Mouse (Mus musculus) stomach, postnatal 0 days (tissue): ENCODE data around the gene Lrch1.

Experiments
- CTCF ChIP-seq: IDR thresholded peaks from 2 replicates; pipeline ENCODE4 v1.5.1; 2016; ENCODE audit warnings: antibody characterized with exemption, low read depth, mild to moderate bottlenecking, moderate library complexity
- EP300 ChIP-seq: optimal IDR thresholded peaks from 2 replicates; pipeline ENCODE3; 2016; ENCODE audit warnings: antibody characterized with exemption

DNA sequence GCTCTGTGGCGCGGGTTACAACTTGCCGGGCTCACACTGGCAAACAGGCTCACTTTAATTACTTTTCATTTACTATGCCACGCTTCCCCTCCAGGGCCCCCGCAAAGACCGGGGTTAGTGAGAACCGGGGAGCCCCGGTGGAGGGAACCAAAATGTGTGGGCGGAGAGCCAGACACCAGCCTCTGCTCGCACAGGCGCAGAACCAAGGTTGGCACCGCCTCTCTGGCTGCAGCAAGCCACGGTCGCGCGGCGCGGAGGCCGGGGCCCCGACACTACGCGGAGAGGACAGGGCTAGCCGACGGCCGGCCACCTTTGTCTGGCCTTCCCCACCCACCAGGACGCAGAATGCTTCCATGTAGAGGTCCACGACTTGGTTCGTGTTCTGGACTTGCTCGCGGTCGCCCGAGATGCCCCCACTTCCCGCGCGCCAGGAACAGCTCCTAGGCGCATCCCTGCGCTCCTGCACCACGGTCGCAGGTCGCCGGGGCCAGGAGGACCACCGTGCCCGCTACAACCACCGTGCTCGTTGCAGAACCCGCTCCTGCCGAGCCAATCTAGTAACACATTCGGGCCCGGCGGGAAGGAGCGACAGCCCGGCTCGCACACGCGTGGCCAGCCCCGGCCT is 813 bp downstream of the Lrch1 start:
- TF ChIP-seq CTCF, result 0 out of 2 replicates have a peak, but pooled peaks have one; percentile 14
- peak; percentile 45 for TF ChIP-seq EP300
